17 mouse cellular contexts compared by ENCODE assay signal in genomic region chr17:90253451-90254131, GRCm38 (mm10).
DNase-seq lines count a peak whose midpoint lies in the region; ATAC-seq and TF ChIP-seq lines count a peak whose summit lies in the region.
"Had no signal": no experiment of that assay in that cellular context is flagged by ENCODE, and none has a peak within 500 bp of the region (broad histone marks: within the 10 kb centered on the region; RNA-seq: fewer than 3 reads in every experiment).

No protein-coding gene starts in this region.

- 58% methylated on average over 5 of the region's 5 CpGs for WGBS in forebrain, embryonic 15.5 days
- WGBS in forebrain, embryonic 11.5 days: 56% methylated on average over 5 of the region's 5 CpGs
- 35% methylated on average over 5 of the region's 5 CpGs for WGBS in intestine, embryonic 14.5 days
- WGBS in intestine, postnatal 0 days: 31% methylated on average over 5 of the region's 5 CpGs
- 76% methylated on average over 5 of the region's 5 CpGs for WGBS in neural tube, embryonic 11.5 days

- H3K4me3 ChIP-seq in forebrain, embryonic 15.5 days: no peak overlapping the region
- H3K4me3 ChIP-seq in forebrain, embryonic 11.5 days (ENCODE audit: low read depth, low read length): no peak overlapping the region
- H3K4me3 ChIP-seq in intestine, embryonic 14.5 days (ENCODE audit: low read depth, low read length): no peak overlapping the region
- no peak overlapping the region for H3K4me3 ChIP-seq in intestine, postnatal 0 days (ENCODE audit: low read depth, low read length)
- no peak overlapping the region for H3K4me3 ChIP-seq in neural tube, embryonic 11.5 days (ENCODE audit: low read depth, low read length)
- H3K4me3 ChIP-seq: embryonic facial prominence, embryonic 13.5 days; forebrain, embryonic 10.5 days had no signal

- peaks cover 10% of the 10 kb centered on the region; the same call in 1 of the 2 replicates for H3K4me1 ChIP-seq in forebrain, embryonic 15.5 days
- no peaks in the 10 kb centered on the region; the same call in 1 of the 2 replicates for H3K4me1 ChIP-seq in forebrain, embryonic 11.5 days (replicated peaks; ENCODE audit: control insufficient read depth, insufficient read depth, low read length)
- H3K4me1 ChIP-seq in intestine, embryonic 14.5 days (replicated peaks; ENCODE audit: control insufficient read depth, insufficient read depth, low read length): 0 out of 2 replicates have a peak, but pooled peaks cover 3% of the 10 kb centered on the region
- H3K4me1 ChIP-seq in intestine, postnatal 0 days (replicated peaks; ENCODE audit: control insufficient read depth, insufficient read depth, low read length): no peaks in the 10 kb centered on the region
- H3K4me1 ChIP-seq in neural tube, embryonic 11.5 days (ENCODE audit: control insufficient read depth, insufficient read depth, low read length): no peaks in the 10 kb centered on the region

- no peaks in the 10 kb centered on the region for H3K9me3 ChIP-seq in forebrain, embryonic 15.5 days
- no peaks in the 10 kb centered on the region for H3K9me3 ChIP-seq in forebrain, embryonic 11.5 days (ENCODE audit: control insufficient read depth, low read length)
- H3K9me3 ChIP-seq in intestine, embryonic 14.5 days (ENCODE audit: control insufficient read depth, low read length): no peaks in the 10 kb centered on the region
- no peaks in the 10 kb centered on the region for H3K9me3 ChIP-seq in intestine, postnatal 0 days (ENCODE audit: control insufficient read depth)
- H3K9me3 ChIP-seq in neural tube, embryonic 11.5 days (ENCODE audit: control insufficient read depth, low read length): no peaks in the 10 kb centered on the region
- H3K9me3 ChIP-seq: embryonic facial prominence, embryonic 13.5 days; forebrain, embryonic 10.5 days had no signal

- H3K4me2 ChIP-seq in forebrain, embryonic 15.5 days (replicated peaks): no peak overlapping the region
- no peak overlapping the region for H3K4me2 ChIP-seq in forebrain, embryonic 11.5 days (ENCODE audit: low read depth, low read length, severe bottlenecking)
- no peak overlapping the region for H3K4me2 ChIP-seq in intestine, embryonic 14.5 days (ENCODE audit: low read length)
- no peak overlapping the region for H3K4me2 ChIP-seq in intestine, postnatal 0 days (replicated peaks; ENCODE audit: low read depth)
- no peak overlapping the region for H3K4me2 ChIP-seq in neural tube, embryonic 11.5 days (ENCODE audit: low read depth)
- H3K4me2 ChIP-seq: embryonic facial prominence, embryonic 13.5 days; lung, embryonic 14.5 days had no signal

- DNase-seq in forebrain, embryonic 11.5 days (ENCODE audit: low spot score): no peak
- no peak for DNase-seq in intestine, embryonic 14.5 days (ENCODE audit: low spot score)
- peak; percentile 22 for DNase-seq in neural tube, embryonic 11.5 days (ENCODE audit: low spot score)
- no peak for DNase-seq in neural tube, embryonic 10.5 days (ENCODE audit: extremely low spot score, low spot score)
- no peak for DNase-seq in adrenal gland, postnatal 36 days
- DNase-seq in gastrocnemius, postnatal 10 days: no peak
- DNase-seq: cerebellum, postnatal 14 days; heart, postnatal 36 days; kidney, postnatal 14 days; lung, embryonic 14.5 days; right cerebral cortex, postnatal 14 days; thymus, postnatal 4 days had no signal

- H3K27me3 ChIP-seq in forebrain, embryonic 15.5 days: no peaks in the 10 kb centered on the region
- no peaks in the 10 kb centered on the region for H3K27me3 ChIP-seq in forebrain, embryonic 11.5 days (ENCODE audit: control insufficient read depth, insufficient read depth, low read length)
- no peaks in the 10 kb centered on the region for H3K27me3 ChIP-seq in intestine, embryonic 14.5 days (replicated peaks; ENCODE audit: control insufficient read depth, insufficient read depth, low read length)
- H3K27me3 ChIP-seq in intestine, postnatal 0 days (replicated peaks; ENCODE audit: control insufficient read depth, insufficient read depth, low read length): no peaks in the 10 kb centered on the region
- no peaks in the 10 kb centered on the region for H3K27me3 ChIP-seq in neural tube, embryonic 11.5 days (ENCODE audit: control insufficient read depth, insufficient read depth, low read length)
- H3K27me3 ChIP-seq: embryonic facial prominence, embryonic 13.5 days had no signal

- no peak overlapping the region for H3K9ac ChIP-seq in forebrain, embryonic 15.5 days (replicated peaks)
- H3K9ac ChIP-seq in forebrain, embryonic 11.5 days (ENCODE audit: low read length): no peak overlapping the region
- no peak overlapping the region for H3K9ac ChIP-seq in intestine, embryonic 14.5 days (ENCODE audit: low read length)
- H3K9ac ChIP-seq in intestine, postnatal 0 days (ENCODE audit: low read depth, low read length): no peak overlapping the region
- no peak overlapping the region for H3K9ac ChIP-seq in neural tube, embryonic 11.5 days (ENCODE audit: low read length)
- H3K9ac ChIP-seq: embryonic facial prominence, embryonic 13.5 days; lung, embryonic 14.5 days had no signal

- no peak for TF ChIP-seq CTCF in intestine, postnatal 0 days (IDR thresholded peaks at IDR 0.05; ENCODE audit: low read depth)

- no peaks in the 10 kb centered on the region for H3K36me3 ChIP-seq in forebrain, embryonic 15.5 days
- H3K36me3 ChIP-seq in forebrain, embryonic 11.5 days (ENCODE audit: control insufficient read depth, insufficient read depth, low read length): no peaks in the 10 kb centered on the region
- H3K36me3 ChIP-seq in intestine, embryonic 14.5 days (ENCODE audit: control insufficient read depth, insufficient read depth, low read length): no peaks in the 10 kb centered on the region
- no peaks in the 10 kb centered on the region for H3K36me3 ChIP-seq in intestine, postnatal 0 days (ENCODE audit: control insufficient read depth, insufficient read depth)
- no peaks in the 10 kb centered on the region for H3K36me3 ChIP-seq in neural tube, embryonic 11.5 days (ENCODE audit: control insufficient read depth, insufficient read depth, low read length)
- H3K36me3 ChIP-seq: embryonic facial prominence, embryonic 13.5 days; forebrain, embryonic 10.5 days had no signal

- H3K27ac ChIP-seq in forebrain, embryonic 15.5 days (replicated peaks): peak overlapping the region; percentile 3; the same call in 1 of the 2 replicates
- no peak overlapping the region for H3K27ac ChIP-seq in forebrain, embryonic 11.5 days (ENCODE audit: low read depth, low read length)
- no peak overlapping the region for H3K27ac ChIP-seq in intestine, embryonic 14.5 days (ENCODE audit: low read depth)
- no peak overlapping the region for H3K27ac ChIP-seq in intestine, postnatal 0 days (ENCODE audit: low read depth, low read length)
- H3K27ac ChIP-seq in neural tube, embryonic 11.5 days (ENCODE audit: low read depth, low read length): no peak overlapping the region
- H3K27ac ChIP-seq: embryonic facial prominence, embryonic 13.5 days; forebrain, embryonic 10.5 days; macrophage had no signal

- 0 out of 2 replicates have a peak, but pooled peaks have one; percentile 7 for ATAC-seq in forebrain, embryonic 15.5 days (replicated peaks)
- no peak for ATAC-seq in forebrain, embryonic 11.5 days (replicated peaks; ENCODE audit: low FRiP score)
- ATAC-seq in intestine, embryonic 14.5 days (replicated peaks; ENCODE audit: low FRiP score, low TSS enrichment, low read depth): peak; percentile 50; the same call in 1 of the 2 replicates
- no peak for ATAC-seq in intestine, postnatal 0 days
- no peak for ATAC-seq in neural tube, embryonic 11.5 days (ENCODE audit: insufficient read depth, low FRiP score, low TSS enrichment)

Comparison
In these comparisons a context has a peak if more than half of its experiments do, and no peak if none do; other contexts are left out.
1. ATAC-seq: peak in forebrain, embryonic 15.5 days (single experiment) and intestine, embryonic 14.5 days (single experiment); none in forebrain, embryonic 11.5 days (single experiment), intestine, postnatal 0 days (single experiment) and neural tube, embryonic 11.5 days (single experiment).